Mouse (Mus musculus) CH12.LX (cell line): ENCODE data around the gene Mrps25. TPM values are rescaled to one million over a fixed set of nuclear protein-coding genes. Genes with fewer than 3 reads are reported as not detected.

Experiments
- DNase-seq: peaks from one replicate; pipeline ENCODE4 v3.0.0-alpha.2; 2013; ENCODE audit errors: extremely low read depth
- H3K27ac ChIP-seq: 2 replicates; pipeline ENCODE4 v1.5.1; 2012; ENCODE audit warnings: low read depth, mild to moderate bottlenecking, control low read depth, moderate library complexity; ENCODE audit not compliant: insufficient read depth
- H3K27me3 ChIP-seq: replicated peaks from 2 replicates; pipeline ENCODE3; 2012; ENCODE audit warnings: inconsistent platforms
- H3K36me3 ChIP-seq, 2 experiments: replicated peaks in 1 of 2; 2 replicates each; pipeline versions ENCODE3 to v1.6.1; 2012; ENCODE audit warnings: inconsistent platforms in 1 of 2, low read length in 1 of 2, mild to moderate bottlenecking in 1 of 2, mixed read lengths in 1 of 2, moderate library complexity in 1 of 2; ENCODE audit not compliant: control insufficient read depth in 1 of 2, insufficient read depth in 1 of 2
- H3K4me1 ChIP-seq, 2 experiments: 2 replicates each; pipeline ENCODE4 v1.6.1; 2012; ENCODE audit warnings: inconsistent platforms in 1 of 2, moderate library complexity in 1 of 2; ENCODE audit not compliant: insufficient read depth in 2 of 2, control insufficient read depth in 1 of 2
- H3K4me2 ChIP-seq: 2 replicates; pipeline ENCODE4 v1.6.1; 2012; ENCODE audit warnings: low read depth, mild to moderate bottlenecking, control low read depth; ENCODE audit not compliant: poor library complexity, insufficient read depth, severe bottlenecking
- H3K4me3 ChIP-seq, 3 experiments: fragments of 150-350 bp in 1 of 3; sonication (generic) in 1 of 3; replicated peaks in 1 of 3; 2 replicates each; pipeline versions ENCODE3 to v1.5.1; 2011 to 2012; ENCODE audit warnings: low read depth in 2 of 3, low read length in 2 of 3, mild to moderate bottlenecking in 2 of 3, moderate library complexity in 2 of 3, control low read depth in 1 of 3, improper control_type of control experiment in 1 of 3, inconsistent platforms in 1 of 3, mixed read lengths in 1 of 3; ENCODE audit not compliant: poor library complexity in 1 of 3
- H3K79me2 ChIP-seq: replicated peaks from 2 replicates; pipeline ENCODE4 v1.6.1; 2012; ENCODE audit warnings: mild to moderate bottlenecking, moderate library complexity; ENCODE audit not compliant: control insufficient read depth, poor library complexity, insufficient read depth, severe bottlenecking; ENCODE audit errors: extremely low read depth
- H3K9ac ChIP-seq: 2 replicates; pipeline ENCODE4 v1.6.1; 2012; ENCODE audit warnings: low read depth, mild to moderate bottlenecking, control low read depth, moderate library complexity; ENCODE audit not compliant: insufficient read depth
- H3K9me3 ChIP-seq: replicated peaks from 2 replicates; pipeline ENCODE3; 2012; ENCODE audit warnings: low read length, inconsistent platforms, mixed read lengths
- BHLHE40 ChIP-seq: IDR thresholded peaks from 2 replicates; pipeline ENCODE4 v1.6.1; 2011; ENCODE audit warnings: mild to moderate bottlenecking, low read depth, low read length, improper control_type of control experiment
- CHD1 ChIP-seq: IDR thresholded peaks from 2 replicates; pipeline ENCODE4 v1.6.1; 2012; ENCODE audit warnings: low read depth, low read length, improper control_type of control experiment, inconsistent platforms
- CHD2 ChIP-seq: IDR thresholded peaks from 2 replicates; pipeline ENCODE4 v1.6.1; 2011; ENCODE audit warnings: low read length, improper control_type of control experiment
- CTCF ChIP-seq, 2 experiments: IDR thresholded peaks in 1 of 2; conservative IDR thresholded peaks in 1 of 2; 2 replicates each; pipeline ENCODE4 v1.5.1; 2011 to 2012; ENCODE audit warnings: low read depth in 2 of 2, low read length in 2 of 2, improper control_type of control experiment in 1 of 2, inconsistent platforms in 1 of 2, mild to moderate bottlenecking in 1 of 2, moderate library complexity in 1 of 2
- ELF1 ChIP-seq: IDR thresholded peaks from 2 replicates; pipeline ENCODE4 v1.6.1; 2014; ENCODE audit warnings: low read depth, mild to moderate bottlenecking, inconsistent platforms, low read length, improper control_type of control experiment
- ETS1 ChIP-seq: conservative IDR thresholded peaks from 2 replicates; pipeline ENCODE4 v1.6.1; 2012; ENCODE audit warnings: low read depth, mild to moderate bottlenecking, inconsistent platforms, low read length, improper control_type of control experiment, moderate library complexity
- GABPA ChIP-seq: IDR thresholded peaks from 2 replicates; pipeline ENCODE4 v1.6.1; 2012; ENCODE audit warnings: low read depth, low read length, improper control_type of control experiment, inconsistent platforms; ENCODE audit not compliant: insufficient replicate concordance
- JUN ChIP-seq: IDR thresholded peaks from 2 replicates; pipeline ENCODE4 v1.6.1; 2011; ENCODE audit warnings: low read depth, mild to moderate bottlenecking, low read length, improper control_type of control experiment, moderate library complexity; ENCODE audit not compliant: insufficient read depth
- KAT2A ChIP-seq: IDR thresholded peaks from 2 replicates; pipeline ENCODE4 v1.6.1; 2012; ENCODE audit warnings: low read length, improper control_type of control experiment, inconsistent platforms; ENCODE audit not compliant: insufficient replicate concordance
- MAX ChIP-seq: IDR thresholded peaks from 2 replicates; pipeline ENCODE4 v1.6.1; 2011; ENCODE audit warnings: low read length, improper control_type of control experiment
- MAZ ChIP-seq: IDR thresholded peaks from 2 replicates; pipeline ENCODE4 v1.6.1; 2012; ENCODE audit warnings: low read depth, mild to moderate bottlenecking, inconsistent platforms, low read length, improper control_type of control experiment, moderate library complexity
- MXI1 ChIP-seq: IDR thresholded peaks from 2 replicates; pipeline ENCODE4 v1.6.1; 2011; ENCODE audit warnings: mild to moderate bottlenecking, low read depth, low read length, improper control_type of control experiment
- MYC ChIP-seq: IDR thresholded peaks from 2 replicates; pipeline ENCODE4 v1.6.1; 2011; ENCODE audit warnings: low read depth, mild to moderate bottlenecking, improper control_type of control experiment, low read length
- NELFE ChIP-seq: IDR thresholded peaks from 2 replicates; pipeline ENCODE4 v1.6.1; 2011; ENCODE audit warnings: low read depth, low read length, improper control_type of control experiment
- RAD21 ChIP-seq: IDR thresholded peaks from 2 replicates; pipeline ENCODE4 v1.6.1; 2011; ENCODE audit warnings: low read depth, mild to moderate bottlenecking, low read length, improper control_type of control experiment, moderate library complexity
- RCOR1 ChIP-seq: conservative IDR thresholded peaks from 2 replicates; pipeline ENCODE4 v1.6.1; 2012; ENCODE audit warnings: low read depth, mild to moderate bottlenecking, inconsistent platforms, low read length, improper control_type of control experiment
- SIN3A ChIP-seq: IDR thresholded peaks from 2 replicates; pipeline ENCODE4 v1.6.1; 2012; ENCODE audit warnings: low read length, improper control_type of control experiment, inconsistent platforms
- SMC3 ChIP-seq: IDR thresholded peaks from 2 replicates; pipeline ENCODE4 v1.6.1; 2011; ENCODE audit warnings: low read depth, low read length, improper control_type of control experiment
- TBP ChIP-seq: conservative IDR thresholded peaks from 2 replicates; pipeline ENCODE4 v1.6.1; 2011; ENCODE audit warnings: low read depth, low read length, improper control_type of control experiment
- TCF12 ChIP-seq: IDR thresholded peaks from 2 replicates; pipeline ENCODE4 v1.6.1; 2014; ENCODE audit warnings: low read depth, mild to moderate bottlenecking, inconsistent platforms, low read length, improper control_type of control experiment
- UBTF ChIP-seq: IDR thresholded peaks from 2 replicates; pipeline ENCODE4 v1.6.1; 2012; ENCODE audit warnings: low read depth, mild to moderate bottlenecking, inconsistent platforms, low read length, improper control_type of control experiment, moderate library complexity
- USF2 ChIP-seq: conservative IDR thresholded peaks from 2 replicates; pipeline ENCODE4 v1.6.1; 2011; ENCODE audit warnings: low read depth, low read length, improper control_type of control experiment
- ZC3H11A ChIP-seq: IDR thresholded peaks from 2 replicates; pipeline ENCODE4 v1.6.1; 2012; ENCODE audit warnings: low read depth, mild to moderate bottlenecking, inconsistent platforms, low read length, improper control_type of control experiment
- ZNF384 ChIP-seq: IDR thresholded peaks from 2 replicates; pipeline ENCODE4 v1.6.1; 2012; ENCODE audit warnings: low read depth, low read length, improper control_type of control experiment, inconsistent platforms
- dilution Hi-C: fragments of 300-500 bp; cut with MboI; formaldehyde crosslinking; loops from 2 replicates; pipeline ENCODE4 v1.14.3; 2020; ENCODE audit warnings: low sequenced_read_pairs; ENCODE audit not compliant: extremely low pct_unique_long_range_greater_than_20kb, extremely low pct_ligation_motif_present
- in situ Hi-C: fragments of 300-500 bp; cut with MboI; formaldehyde crosslinking; loops from 3 replicates; pipeline ENCODE4 v1.14.3; 2019; ENCODE audit warnings: low sequenced_read_pairs, low pct_ligation_motif_present, low pct_unique_long_range_greater_than_20kb, mixed read lengths
- polyA plus RNA-seq: library from polyadenylated mRNA; unstranded; fragments of >175 nt; gene quantifications from 2 replicates; pipeline ENCODE4 v1.2.1, GENCODE M21; 2012; ENCODE audit warnings: low read depth; ENCODE audit not compliant: insufficient read length
- total RNA-seq, 2 experiments: library from RNA; depleted of rRNA; stranded (reverse); fragments of 300-350 nt in 1 of 2; fragments of >200 nt in 1 of 2; gene quantifications; 2 replicates each; pipeline ENCODE4 v1.2.3; 2012 to 2014

The Mrps25 gene
- total and polyA plus RNA-seq, 3 experiments: 38.6 to 70.6 (median 61.4) TPM

DNA sequence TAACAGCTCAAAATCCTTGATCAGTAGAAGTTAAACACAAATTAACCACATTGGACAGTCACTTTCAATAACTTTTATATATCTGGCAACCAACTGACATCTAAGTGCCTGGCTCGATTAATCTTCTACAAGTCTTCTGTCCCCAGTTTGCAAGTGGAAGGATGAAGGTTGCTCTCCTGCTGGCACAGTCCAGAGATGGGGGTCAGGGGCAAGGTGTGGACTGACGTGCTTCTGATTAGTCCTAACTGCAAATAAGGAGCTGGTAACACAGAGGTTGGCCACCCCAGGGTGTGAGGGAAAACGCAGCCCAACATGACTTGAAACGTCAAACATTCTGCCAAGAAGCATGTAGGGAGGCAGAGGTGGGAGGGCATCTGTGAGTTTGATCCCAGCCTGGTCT lies 47.9 kb upstream of the Mrps25 start:
- Histone ChIP-seq H3K27ac (no peak overlapping the region), H3K4me1 (peaks cover 3 to 28% of the 10 kb centered on the region in 2 experiments; a peak in 3 of 4 replicates), H3K27me3 (no peaks in the 10 kb centered on the region)
- dilution Hi-C loops: no loop called here
- TF ChIP-seq NELFE (no peak), KAT2A (no peak), ETS1 (no peak), BHLHE40 (no peak), MXI1 (no peak), UBTF (no peak), JUN (no peak)
- TF ChIP-seq, all 38 proteins: peak for 0
- no peaks in the 10 kb centered on the region for H3K9me3 ChIP-seq
- H3K36me3 ChIP-seq: no peaks in the 10 kb centered on the region
- H3K4me2 ChIP-seq: no peak overlapping the region
- H3K4me3 ChIP-seq: no peak overlapping the region
- no peak overlapping the region for H3K9ac ChIP-seq
- DNase-seq: no peak
- H3K79me2 ChIP-seq: no peaks in the 10 kb centered on the region
- in situ Hi-C loops: no loop called here

DNA sequence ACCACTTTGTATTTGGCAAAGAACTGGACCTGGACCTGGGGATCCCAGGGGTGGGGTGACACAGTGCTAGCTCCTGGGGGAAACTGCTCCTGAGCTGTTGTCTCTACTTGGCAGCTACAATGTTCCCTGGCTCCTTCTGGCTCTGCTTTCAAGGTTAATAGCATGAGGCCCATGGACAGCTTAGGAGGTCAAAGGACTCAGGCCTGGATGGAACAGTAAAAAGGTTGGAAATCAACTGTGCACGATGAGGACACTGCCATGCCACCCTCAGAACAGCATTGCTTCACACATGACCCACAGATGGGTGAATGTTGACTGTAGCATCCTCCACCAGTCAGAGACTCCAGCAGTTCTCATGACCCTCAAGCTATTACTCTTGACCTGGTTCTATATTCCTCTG lies 47.5 kb upstream of the Mrps25 start:
- Histone ChIP-seq H3K9ac (no peak overlapping the region), H3K79me2 (no peaks in the 10 kb centered on the region), H3K27ac (no peak overlapping the region), H3K27me3 (no peaks in the 10 kb centered on the region), H3K4me1 (peaks cover 3 to 28% of the 10 kb centered on the region in 2 experiments; a peak in 3 of 4 replicates), H3K4me3 (no peak overlapping the region), H3K9me3 (no peaks in the 10 kb centered on the region), H3K36me3 (no peaks in the 10 kb centered on the region), H3K4me2 (no peak overlapping the region)
- dilution Hi-C loops: no loop called here
- no peak for TF ChIP-seq CHD1
- TF ChIP-seq RAD21: no peak
- no peak for TF ChIP-seq TCF12
- no peak for TF ChIP-seq TBP
- no peak for TF ChIP-seq GABPA
- TF ChIP-seq ZC3H11A: no peak
- no peak for TF ChIP-seq SIN3A
- no peak for DNase-seq
- in situ Hi-C loops: no loop called here

DNA sequence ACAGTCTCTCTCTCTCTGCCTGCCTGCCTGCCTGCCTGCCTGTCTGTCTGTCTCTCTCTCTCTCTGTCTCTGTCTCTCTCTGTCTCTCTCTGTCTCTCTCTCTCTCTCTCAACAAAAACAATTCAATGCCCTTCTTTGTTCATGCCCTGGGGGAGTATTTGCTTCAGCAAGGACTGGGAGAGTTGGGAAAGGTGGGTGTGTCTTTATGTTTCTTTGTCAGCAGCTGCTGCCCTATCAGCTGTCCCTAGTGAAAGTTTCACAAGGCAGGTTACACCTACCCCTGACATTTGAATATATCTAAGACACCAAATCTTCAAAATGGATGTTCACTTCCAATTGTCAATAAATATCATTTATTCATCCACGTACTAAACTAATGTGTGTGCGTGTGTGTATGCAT lies 45.8 kb upstream of the Mrps25 start:
- H3K9ac ChIP-seq: no peak overlapping the region
- H3K4me1 ChIP-seq: peaks cover 3 to 28% of the 10 kb centered on the region in 2 experiments; a peak in 3 of 4 replicates
- no peaks in the 10 kb centered on the region for H3K9me3 ChIP-seq
- H3K36me3 ChIP-seq: no peaks in the 10 kb centered on the region
- in situ Hi-C loops (no loop called here), dilution Hi-C loops (no loop called here)
- TF ChIP-seq RCOR1: no peak
- TF ChIP-seq MYC: no peak
- no peak for TF ChIP-seq GABPA
- no peak for TF ChIP-seq KAT2A
- no peak for TF ChIP-seq MAZ
- TF ChIP-seq BHLHE40: no peak
- no peak for TF ChIP-seq SMC3
- no peak for TF ChIP-seq CHD2
- TF ChIP-seq JUN: no peak
- TF ChIP-seq TBP: no peak
- no peak for TF ChIP-seq RAD21
- no peak for TF ChIP-seq ZNF384
- no peak for TF ChIP-seq ZC3H11A
- no peak for TF ChIP-seq MXI1
- no peak for TF ChIP-seq USF2
- TF ChIP-seq SIN3A: no peak
- TF ChIP-seq CTCF (conservative IDR thresholded peaks at IDR 0.05 in 1 of 2, IDR thresholded peaks at IDR 0.05 in 1 of 2; ENCODE audit: low read depth in 2 of 2, low read length in 2 of 2): no peak
- no peak for TF ChIP-seq MAX
- TF ChIP-seq ELF1: no peak
- TF ChIP-seq TCF12: no peak
- no peak overlapping the region for H3K27ac ChIP-seq
- DNase-seq: peak; percentile 14
- no peak overlapping the region for H3K4me3 ChIP-seq
- H3K4me2 ChIP-seq: peak overlapping the region; percentile 90; the same call in 1 of the 2 replicates
- no peaks in the 10 kb centered on the region for H3K27me3 ChIP-seq
- H3K79me2 ChIP-seq: no peaks in the 10 kb centered on the region
